Mouse (Mus musculus): Measurements from ENCODE around the gene 4930539E08Rik. TPM values are rescaled to one million over a fixed set of nuclear protein-coding genes. Genes with fewer than 3 reads are reported as not detected.

The 4930539E08Rik gene
- polyA plus RNA-seq, 1 experiment from 2014 or later = 0.27 TPM

- no peak overlapping the region for H3K4me3 ChIP-seq (ENCODE audit: low read depth, low read length)
- no peaks in the 10 kb centered on the region for H3K27me3 ChIP-seq (ENCODE audit: control insufficient read depth, insufficient read depth, low read length)
- peaks cover 6% of the 10 kb centered on the region; the same call in 1 of the 2 replicates for H3K4me1 ChIP-seq (ENCODE audit: control insufficient read depth, insufficient read depth, low read length)
- no peaks in the 10 kb centered on the region for H3K36me3 ChIP-seq (ENCODE audit: control insufficient read depth, insufficient read depth, low read length)
- no peak overlapping the region for H3K4me2 ChIP-seq (replicated peaks; ENCODE audit: low read depth, low read length)
- H3K27ac ChIP-seq (ENCODE audit: low read length) = no peak overlapping the region
- ATAC-seq (ENCODE audit: insufficient number of reproducible peaks, insufficient read depth, low FRiP score, low read depth) = no peak
- 87% methylated on average over 7 of the region's 7 CpGs for WGBS
- no peaks in the 10 kb centered on the region for H3K9me3 ChIP-seq (ENCODE audit: control insufficient read depth, low read depth, low read length)
- no peak overlapping the region for H3K9ac ChIP-seq (replicated peaks; ENCODE audit: low read depth, low read length)
Observed at GRCm38 (mm10) chr17:28907959-28908358, 7.2 kb downstream of the 4930539E08Rik start.

- 66% methylated on average over 13 of the region's 13 CpGs for WGBS
- Histone ChIP-seq H3K9me3 (ENCODE audit: control insufficient read depth, low read depth, low read length) (no peaks in the 10 kb centered on the region), H3K36me3 (ENCODE audit: control insufficient read depth, insufficient read depth, low read length) (no peaks in the 10 kb centered on the region), H3K27ac (ENCODE audit: low read length) (no peak overlapping the region), H3K4me2 (replicated peaks; ENCODE audit: low read depth, low read length) (no peak overlapping the region), H3K4me1 (ENCODE audit: control insufficient read depth, insufficient read depth, low read length) (peaks cover 6% of the 10 kb centered on the region; the same call in 1 of the 2 replicates), H3K9ac (replicated peaks; ENCODE audit: low read depth, low read length) (no peak overlapping the region), H3K27me3 (ENCODE audit: control insufficient read depth, insufficient read depth, low read length) (no peaks in the 10 kb centered on the region), H3K4me3 (ENCODE audit: low read depth, low read length) (no peak overlapping the region)
- ATAC-seq (ENCODE audit: insufficient number of reproducible peaks, insufficient read depth, low FRiP score, low read depth) = no peak
Observed at GRCm38 (mm10) chr17:28905377-28905916, 9.7 kb downstream of the 4930539E08Rik start.

DNA sequence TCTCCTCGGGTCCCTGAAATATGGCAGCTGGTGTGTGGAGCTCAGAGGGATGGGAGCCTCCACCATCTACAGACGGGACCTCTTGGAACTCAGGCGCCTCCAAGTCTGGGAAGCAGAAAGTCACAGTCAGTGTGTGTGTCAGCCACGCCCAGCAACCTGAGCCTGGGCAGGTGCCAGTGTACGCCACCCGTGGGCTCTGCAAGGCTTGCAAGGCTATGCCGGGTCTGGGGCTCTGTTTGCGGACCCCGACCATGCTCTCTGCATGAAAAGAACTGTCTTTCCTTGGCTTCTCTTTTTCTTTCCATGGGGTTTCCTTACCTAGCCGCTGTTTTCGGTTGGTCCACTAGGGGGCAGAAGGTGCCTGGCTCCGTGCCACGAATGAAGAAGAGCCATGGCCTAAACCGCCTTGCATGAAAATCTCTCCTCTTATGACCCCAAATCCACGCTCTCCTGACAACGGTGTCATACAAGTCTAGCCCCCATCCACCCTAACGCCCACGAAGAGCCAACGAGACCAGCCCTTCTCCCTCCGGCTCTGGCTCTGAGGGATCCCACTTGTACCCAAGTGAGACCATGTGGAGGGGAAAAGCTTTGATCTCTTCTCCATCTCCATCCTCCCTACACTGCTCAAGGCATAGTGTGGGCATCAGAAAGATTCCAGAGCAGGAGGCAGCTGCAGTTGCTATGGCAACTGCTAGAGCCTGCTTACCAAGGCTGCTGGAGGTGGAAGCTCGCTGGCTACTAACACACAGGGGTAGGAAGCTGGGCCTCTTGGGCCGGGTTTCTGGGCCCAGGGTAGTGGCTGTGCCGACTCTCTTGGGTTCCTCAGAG, 10.4 kb downstream of the 4930539E08Rik start:
- no peak overlapping the region for H3K27ac ChIP-seq (ENCODE audit: low read length)
- WGBS = 33% methylated on average over 23 of the region's 23 CpGs
- no peak for ATAC-seq (ENCODE audit: insufficient number of reproducible peaks, insufficient read depth, low FRiP score, low read depth)

GRCm38 (mm10) chr17:28901559-28901958, 13.6 kb downstream of the 4930539E08Rik start:
- Histone ChIP-seq H3K4me2 (replicated peaks; ENCODE audit: low read depth, low read length) (no peak overlapping the region), H3K4me3 (ENCODE audit: low read depth, low read length) (no peak overlapping the region), H3K36me3 (ENCODE audit: control insufficient read depth, insufficient read depth, low read length) (no peaks in the 10 kb centered on the region), H3K9ac (replicated peaks; ENCODE audit: low read depth, low read length) (no peak overlapping the region), H3K9me3 (ENCODE audit: control insufficient read depth, low read depth, low read length) (no peaks in the 10 kb centered on the region), H3K27me3 (ENCODE audit: control insufficient read depth, insufficient read depth, low read length) (no peaks in the 10 kb centered on the region), H3K27ac (ENCODE audit: low read length) (no peak overlapping the region), H3K4me1 (ENCODE audit: control insufficient read depth, insufficient read depth, low read length) (no peaks in the 10 kb centered on the region; the same call in 1 of the 2 replicates)
- WGBS = 66% methylated on average over 4 of the region's 4 CpGs
- no peak for ATAC-seq (ENCODE audit: insufficient number of reproducible peaks, insufficient read depth, low FRiP score, low read depth)

More for the DNA sequence above, 10.4 kb downstream of the 4930539E08Rik start:
- H3K4me2 ChIP-seq (replicated peaks; ENCODE audit: low read depth, low read length) = no peak overlapping the region
- H3K4me1 ChIP-seq (ENCODE audit: control insufficient read depth, insufficient read depth, low read length) = peaks cover 6% of the 10 kb centered on the region; the same call in 1 of the 2 replicates
- H3K36me3 ChIP-seq (ENCODE audit: control insufficient read depth, insufficient read depth, low read length) = no peaks in the 10 kb centered on the region
- H3K9me3 ChIP-seq (ENCODE audit: control insufficient read depth, low read depth, low read length) = no peaks in the 10 kb centered on the region
- H3K9ac ChIP-seq (replicated peaks; ENCODE audit: low read depth, low read length) = no peak overlapping the region
- H3K27me3 ChIP-seq (ENCODE audit: control insufficient read depth, insufficient read depth, low read length) = no peaks in the 10 kb centered on the region
- H3K4me3 ChIP-seq (ENCODE audit: low read depth, low read length) = no peak overlapping the region

GRCm38 (mm10) chr17:28899427-28899826, 15.7 kb downstream of the 4930539E08Rik start:
- Histone ChIP-seq H3K9me3 (ENCODE audit: control insufficient read depth, low read depth, low read length) (no peaks in the 10 kb centered on the region), H3K4me3 (ENCODE audit: low read depth, low read length) (no peak overlapping the region), H3K27me3 (ENCODE audit: control insufficient read depth, insufficient read depth, low read length) (no peaks in the 10 kb centered on the region), H3K4me2 (replicated peaks; ENCODE audit: low read depth, low read length) (no peak overlapping the region), H3K27ac (ENCODE audit: low read length) (no peak overlapping the region), H3K9ac (replicated peaks; ENCODE audit: low read depth, low read length) (no peak overlapping the region), H3K4me1 (ENCODE audit: control insufficient read depth, insufficient read depth, low read length) (no peaks in the 10 kb centered on the region), H3K36me3 (ENCODE audit: control insufficient read depth, insufficient read depth, low read length) (no peaks in the 10 kb centered on the region)
- ATAC-seq (ENCODE audit: insufficient number of reproducible peaks, insufficient read depth, low FRiP score, low read depth) = no peak
- 79% methylated on average over 19 of the region's 19 CpGs for WGBS

GRCm38 (mm10) chr17:28898249-28898648, 16.9 kb downstream of the 4930539E08Rik start:
- WGBS = 59% methylated on average over 5 of the region's 5 CpGs
- no peaks in the 10 kb centered on the region for H3K9me3 ChIP-seq (ENCODE audit: control insufficient read depth, low read depth, low read length)
- H3K27me3 ChIP-seq (ENCODE audit: control insufficient read depth, insufficient read depth, low read length) = no peaks in the 10 kb centered on the region
- no peak overlapping the region for H3K4me2 ChIP-seq (replicated peaks; ENCODE audit: low read depth, low read length)
- no peak overlapping the region for H3K9ac ChIP-seq (replicated peaks; ENCODE audit: low read depth, low read length)
- no peaks in the 10 kb centered on the region for H3K4me1 ChIP-seq (ENCODE audit: control insufficient read depth, insufficient read depth, low read length)
- H3K36me3 ChIP-seq (ENCODE audit: control insufficient read depth, insufficient read depth, low read length) = no peaks in the 10 kb centered on the region
- H3K4me3 ChIP-seq (ENCODE audit: low read depth, low read length) = no peak overlapping the region
- no peak for ATAC-seq (ENCODE audit: insufficient number of reproducible peaks, insufficient read depth, low FRiP score, low read depth)
- H3K27ac ChIP-seq (ENCODE audit: low read length) = no peak overlapping the region

DNA sequence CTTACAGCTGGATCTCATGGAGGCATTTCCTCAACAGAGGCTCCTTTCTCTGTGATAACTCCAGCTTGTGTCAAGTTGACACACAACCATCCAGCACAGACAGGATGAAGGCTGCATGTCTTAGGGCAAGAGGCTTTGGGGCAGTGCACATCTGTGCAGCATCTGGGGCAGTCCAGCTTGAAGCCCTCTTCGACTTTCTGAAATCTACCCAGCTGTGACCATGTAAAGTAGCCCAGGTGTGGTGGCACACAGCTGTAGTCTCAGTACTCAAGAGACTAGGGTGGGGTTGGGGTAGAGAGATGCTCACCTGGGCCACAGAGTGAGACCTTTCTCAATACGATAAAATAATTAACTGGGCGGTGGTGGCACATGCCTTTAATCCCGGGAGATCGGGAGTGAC, 17.3 kb downstream of the 4930539E08Rik start:
- Histone ChIP-seq H3K27ac (ENCODE audit: low read length) (no peak overlapping the region), H3K4me2 (replicated peaks; ENCODE audit: low read depth, low read length) (no peak overlapping the region), H3K4me3 (ENCODE audit: low read depth, low read length) (no peak overlapping the region), H3K27me3 (ENCODE audit: control insufficient read depth, insufficient read depth, low read length) (no peaks in the 10 kb centered on the region), H3K36me3 (ENCODE audit: control insufficient read depth, insufficient read depth, low read length) (no peaks in the 10 kb centered on the region), H3K4me1 (ENCODE audit: control insufficient read depth, insufficient read depth, low read length) (no peaks in the 10 kb centered on the region), H3K9me3 (ENCODE audit: control insufficient read depth, low read depth, low read length) (no peaks in the 10 kb centered on the region), H3K9ac (replicated peaks; ENCODE audit: low read depth, low read length) (no peak overlapping the region)
- no peak for ATAC-seq (ENCODE audit: insufficient number of reproducible peaks, insufficient read depth, low FRiP score, low read depth)
- 84% methylated on average over 5 of the region's 5 CpGs for WGBS

DNA sequence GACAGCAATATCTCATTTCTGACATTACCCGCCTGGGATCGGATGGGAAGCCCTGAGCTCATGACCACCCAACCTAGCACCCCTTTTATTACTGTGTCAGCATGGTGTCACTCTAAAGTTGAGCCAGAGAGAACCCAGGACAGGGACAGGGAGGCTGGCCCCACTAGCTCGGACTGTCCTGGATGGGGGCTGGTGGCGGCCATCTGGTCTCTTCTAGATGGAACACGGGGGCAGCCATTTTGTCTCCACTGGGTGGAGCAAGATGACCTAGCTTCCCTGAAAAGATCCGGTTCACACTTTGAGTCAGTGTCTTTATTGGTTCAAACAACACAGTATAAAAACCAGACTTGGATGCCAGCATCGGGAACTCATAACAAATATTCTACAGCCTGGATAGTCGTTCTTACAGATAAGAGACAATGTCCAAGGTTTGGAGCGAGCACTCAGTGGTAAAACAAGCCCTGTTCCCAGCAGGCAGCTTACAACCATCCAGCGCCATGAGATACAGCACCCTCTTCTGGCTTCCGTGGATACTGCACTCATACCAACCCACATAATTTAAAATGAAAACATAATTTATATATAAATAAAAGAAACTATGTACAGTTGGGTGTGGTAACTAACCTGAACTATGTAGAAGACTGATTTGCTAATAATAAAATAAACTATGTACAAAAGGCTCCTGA, 18.9 kb downstream of the 4930539E08Rik start:
- Histone ChIP-seq H3K4me3 (ENCODE audit: low read depth, low read length) (no peak overlapping the region), H3K4me2 (replicated peaks; ENCODE audit: low read depth, low read length) (no peak overlapping the region), H3K27me3 (ENCODE audit: control insufficient read depth, insufficient read depth, low read length) (no peaks in the 10 kb centered on the region), H3K9me3 (ENCODE audit: control insufficient read depth, low read depth, low read length) (no peaks in the 10 kb centered on the region), H3K4me1 (ENCODE audit: control insufficient read depth, insufficient read depth, low read length) (no peaks in the 10 kb centered on the region), H3K9ac (replicated peaks; ENCODE audit: low read depth, low read length) (no peak overlapping the region), H3K36me3 (ENCODE audit: control insufficient read depth, insufficient read depth, low read length) (no peaks in the 10 kb centered on the region), H3K27ac (ENCODE audit: low read length) (no peak overlapping the region)
- 94% methylated on average over 11 of the region's 11 CpGs for WGBS
- ATAC-seq (ENCODE audit: insufficient number of reproducible peaks, insufficient read depth, low FRiP score, low read depth) = no peak
